Mouse (Mus musculus) liver, embryonic 12.5 days (tissue): ENCODE results near the gene Hormad1. TPM values are rescaled to one million over a fixed set of nuclear protein-coding genes. Genes with fewer than 3 reads are reported as not detected.
"Not testable (repeated sequence)": the region's sequence is repeated elsewhere in the genome, so short reads cannot be mapped to it uniquely, and the experiment has no call there.

Experiments used
- ATAC-seq: fragments of 200-750 bp; cut with Nextera tagmentation; 2 replicates; pipeline ENCODE4 v1.8.0; 2017; ENCODE audit warnings: moderate number of reproducible peaks, mild to moderate bottlenecking, moderate library complexity
- H3K27ac ChIP-seq: fragments of 300-500 bp; sonication (generic); 2 replicates; pipeline ENCODE4 v1.5.1; 2016; ENCODE audit warnings: mild to moderate bottlenecking
- H3K27me3 ChIP-seq: fragments of 300-500 bp; sonication (generic); replicated peaks from 2 replicates; pipeline ENCODE4 v1.6.1; 2016; ENCODE audit warnings: mild to moderate bottlenecking, moderate library complexity
- H3K36me3 ChIP-seq: fragments of 300-500 bp; sonication (generic); 2 replicates; pipeline ENCODE4 v1.6.1; 2016; ENCODE audit warnings: mild to moderate bottlenecking, moderate library complexity
- H3K4me1 ChIP-seq: fragments of 300-500 bp; sonication (generic); 2 replicates; pipeline ENCODE4 v1.6.1; 2016
- H3K4me2 ChIP-seq: fragments of 300-500 bp; sonication (generic); 2 replicates; pipeline ENCODE4 v1.6.1; 2016; ENCODE audit warnings: mild to moderate bottlenecking, moderate library complexity
- H3K4me3 ChIP-seq: fragments of 300-500 bp; sonication (generic); 2 replicates; pipeline ENCODE4 v1.5.1; 2016; ENCODE audit warnings: mild to moderate bottlenecking, moderate library complexity
- H3K9ac ChIP-seq: fragments of 300-500 bp; sonication (generic); 2 replicates; pipeline ENCODE4 v1.6.1; 2016; ENCODE audit warnings: mild to moderate bottlenecking, moderate library complexity
- H3K9me3 ChIP-seq: fragments of 300-500 bp; sonication (generic); replicated peaks from 2 replicates; pipeline ENCODE4 v1.6.1; 2016; ENCODE audit warnings: mild to moderate bottlenecking, moderate library complexity
- WGBS: fragments of 180-500 bp; shearing (Covaris S2); methylation state at CpG from one replicate; pipeline ENCODE4 v1.1.7; 2016; ENCODE audit not compliant: insufficient replicate concordance; 5-methylcytosine and 5-hydroxymethylcytosine counted together
- polyA plus RNA-seq: library from polyadenylated mRNA; unstranded; fragments of >200 nt; fragmentation: Nextera tagmentation; extraction: Ambion mirVana; gene quantifications from 2 replicates; pipeline ENCODE4 v1.2.1, GENCODE M21; 2016

Hormad1 gene
- polyA plus RNA-seq, 1 experiment from 2014 or later = 0.08 TPM

DNA sequence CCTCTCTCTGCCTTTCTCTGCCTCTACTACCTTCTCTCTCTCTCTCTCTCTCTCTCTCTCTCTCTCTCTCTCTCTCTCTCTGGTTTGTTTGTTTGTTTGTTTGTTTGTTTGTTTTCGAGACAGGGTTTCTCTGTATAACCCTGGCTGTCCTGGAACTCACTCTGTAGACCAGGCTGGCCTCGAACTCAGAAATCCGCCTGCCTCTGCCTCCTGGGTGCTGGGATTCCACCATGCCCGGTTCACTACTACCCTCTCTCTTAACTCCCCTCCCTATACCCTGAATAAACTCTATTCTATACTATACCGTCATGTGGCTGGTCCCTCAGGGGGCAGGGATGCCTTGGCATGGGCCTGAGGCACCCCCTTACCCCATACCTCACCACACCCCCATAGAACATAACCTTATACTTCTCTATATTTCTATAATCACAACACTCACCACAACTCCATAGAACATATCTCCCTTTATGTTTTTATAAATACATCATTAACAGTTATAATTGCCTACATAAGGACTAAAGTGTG is 64.6 kb downstream of the Hormad1 start:
- WGBS = 64% methylated on average over 5 of the region's 5 CpGs
- ATAC-seq = not testable (repeated sequence)
- H3K36me3 ChIP-seq = peaks cover 47% of the 10 kb centered on the region

GRCm38 (mm10) chr3:95624628-95625503 is 65.4 kb downstream of the Hormad1 start, which contains the start of gene Ensa:
Gene Ensa (plus strand): TSS chr3:95624993.
- Histone ChIP-seq H3K27ac (peak within 1 kb of the TSS; percentile 87), H3K4me3 (peak within 1 kb of the TSS; percentile 70), H3K27me3 (no peaks in the 10 kb centered on the region), H3K4me2 (peak within 1 kb of the TSS; percentile 75), H3K4me1 (peaks cover 39% of the 10 kb centered on the region), H3K36me3 (peaks cover 47% of the 10 kb centered on the region), H3K9ac (peak within 1 kb of the TSS; percentile 73), H3K9me3 (no peaks in the 10 kb centered on the region)
- WGBS = 2% methylated on average over 44 of the region's 44 CpGs
- ATAC-seq = peak; percentile 97

More for the DNA sequence above, 64.6 kb downstream of the Hormad1 start:
- not testable (repeated sequence) for H3K27me3 ChIP-seq, H3K9me3 ChIP-seq
- peak overlapping the region; percentile 69 for H3K4me2 ChIP-seq
- H3K4me3 ChIP-seq = peak overlapping the region; percentile 70
- H3K9ac ChIP-seq = peak overlapping the region; percentile 71
- peak overlapping the region; percentile 87 for H3K27ac ChIP-seq
- H3K4me1 ChIP-seq = peaks cover 33% of the 10 kb centered on the region

DNA sequence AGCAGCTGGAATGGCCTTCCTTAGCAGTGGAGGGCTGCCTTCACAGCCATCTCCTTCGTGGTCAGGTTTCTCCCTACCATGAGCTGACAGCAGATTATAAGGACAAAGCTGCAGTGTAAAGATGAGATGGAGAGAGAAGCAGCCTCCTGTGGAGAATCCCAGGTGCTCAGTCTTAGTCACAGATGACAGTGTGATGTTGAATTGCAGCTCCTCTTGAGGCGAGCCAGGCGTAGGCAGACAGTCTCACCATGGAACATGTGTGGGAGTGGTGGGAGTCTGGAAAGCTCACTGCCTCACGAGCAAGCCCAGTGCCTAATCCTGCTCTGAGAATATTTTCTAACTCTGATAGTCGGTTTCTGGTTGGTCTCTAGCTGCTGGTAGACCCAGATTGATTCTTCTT is 68.3 kb downstream of the Hormad1 start:
- Histone ChIP-seq H3K36me3 (peaks cover 67% of the 10 kb centered on the region), H3K9me3 (no peaks in the 10 kb centered on the region), H3K4me2 (no peak overlapping the region), H3K4me3 (no peak overlapping the region), H3K27ac (no peak overlapping the region; the same call in 1 of the 2 replicates), H3K4me1 (peaks cover 43% of the 10 kb centered on the region), H3K9ac (no peak overlapping the region), H3K27me3 (no peaks in the 10 kb centered on the region)
- 76% methylated on average over 5 of the region's 5 CpGs for WGBS
- no peak for ATAC-seq

DNA sequence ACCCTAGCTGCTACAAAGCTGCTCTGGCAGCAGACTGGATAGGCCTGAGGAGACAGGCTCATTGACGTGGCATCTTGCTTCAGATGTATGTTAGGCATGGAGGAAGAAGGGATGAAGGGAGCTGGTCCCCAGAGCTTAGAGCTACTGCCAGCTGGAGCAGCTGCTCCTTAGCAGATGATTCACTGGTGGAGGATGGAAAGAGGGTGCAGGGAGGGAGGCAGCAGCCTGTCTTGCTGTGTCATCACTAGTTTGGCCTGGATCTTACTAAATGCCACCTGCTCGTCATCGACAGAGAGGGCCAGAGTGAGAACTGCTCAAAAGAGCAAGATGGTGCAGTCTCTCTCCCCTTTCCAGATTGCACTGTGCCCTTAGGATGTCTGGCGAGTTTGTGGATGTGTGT is 70.3 kb downstream of the Hormad1 start:
- no peaks in the 10 kb centered on the region for H3K27me3 ChIP-seq
- WGBS = 81% methylated on average over 4 of the region's 4 CpGs
- no peak overlapping the region for H3K4me3 ChIP-seq
- 0 out of 2 replicates have a peak overlapping the region, but pooled peaks have one; percentile 3 for H3K27ac ChIP-seq
- peaks cover 87% of the 10 kb centered on the region for H3K36me3 ChIP-seq
- no peak overlapping the region for H3K9ac ChIP-seq
- H3K9me3 ChIP-seq = no peaks in the 10 kb centered on the region
- H3K4me1 ChIP-seq = peaks cover 31% of the 10 kb centered on the region
- ATAC-seq = no peak
- H3K4me2 ChIP-seq = no peak overlapping the region

- no peak for ATAC-seq
- 65% methylated on average over 3 of the region's 3 CpGs for WGBS
- H3K9me3 ChIP-seq = no peaks in the 10 kb centered on the region
- H3K4me1 ChIP-seq = peaks cover 36% of the 10 kb centered on the region
- H3K9ac ChIP-seq = no peak overlapping the region
- H3K27me3 ChIP-seq = no peaks in the 10 kb centered on the region
- H3K36me3 ChIP-seq = peaks cover 98% of the 10 kb centered on the region
- no peak overlapping the region for H3K27ac ChIP-seq
- H3K4me3 ChIP-seq = no peak overlapping the region
- no peak overlapping the region for H3K4me2 ChIP-seq
These were observed 71.4 kb downstream of the Hormad1 start for GRCm38 (mm10) chr3:95630856-95631255.

DNA sequence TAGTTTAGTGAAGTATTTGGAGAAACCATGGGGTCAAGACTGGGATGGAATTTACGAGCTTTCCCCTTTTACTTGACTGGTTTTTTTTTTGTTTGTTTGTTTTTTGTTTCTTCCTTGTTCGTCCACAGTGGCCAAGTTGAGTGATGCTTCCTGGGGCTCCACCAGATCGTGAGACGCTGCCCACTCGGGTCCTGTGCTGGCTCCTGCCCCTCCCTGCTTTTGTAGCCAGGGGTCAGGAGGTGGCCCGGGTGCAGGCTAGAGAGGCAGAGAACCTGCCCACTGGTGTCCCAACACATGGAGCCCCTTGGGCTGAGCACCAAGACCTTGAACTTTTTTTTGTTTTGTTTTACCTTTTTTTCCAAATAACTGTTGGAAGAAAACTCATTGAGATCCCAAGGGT is 71.8 kb downstream of the Hormad1 start:
- Histone ChIP-seq H3K4me3 (no peak overlapping the region), H3K27me3 (no peaks in the 10 kb centered on the region), H3K4me1 (peaks cover 36% of the 10 kb centered on the region), H3K4me2 (no peak overlapping the region), H3K9ac (no peak overlapping the region), H3K36me3 (peaks cover 100% of the 10 kb centered on the region), H3K9me3 (no peaks in the 10 kb centered on the region), H3K27ac (peak overlapping the region; percentile 8; the same call in 1 of the 2 replicates)
- WGBS = 79% methylated on average over 6 of the region's 6 CpGs
- no peak for ATAC-seq

GRCm38 (mm10) chr3:95632648-95633588 is 73.4 kb downstream of the Hormad1 start:
- peaks cover 38% of the 10 kb centered on the region for H3K4me1 ChIP-seq
- no peak overlapping the region for H3K4me2 ChIP-seq
- no peak for ATAC-seq
- H3K9me3 ChIP-seq = no peaks in the 10 kb centered on the region
- peaks cover 100% of the 10 kb centered on the region for H3K36me3 ChIP-seq
- no peak overlapping the region for H3K9ac ChIP-seq
- peak overlapping the region; percentile 18; the same call in 1 of the 2 replicates for H3K27ac ChIP-seq
- H3K27me3 ChIP-seq = no peaks in the 10 kb centered on the region
- 76% methylated on average over 12 of the region's 12 CpGs for WGBS
- no peak overlapping the region for H3K4me3 ChIP-seq

GRCm38 (mm10) chr3:95635636-95636035 is 76.2 kb downstream of the Hormad1 start:
- no peak for ATAC-seq
- Histone ChIP-seq H3K4me2 (no peak overlapping the region), H3K4me3 (no peak overlapping the region), H3K36me3 (peaks cover 98% of the 10 kb centered on the region), H3K9ac (no peak overlapping the region), H3K9me3 (no peaks in the 10 kb centered on the region), H3K27me3 (no peaks in the 10 kb centered on the region), H3K4me1 (peaks cover 43% of the 10 kb centered on the region), H3K27ac (peak overlapping the region; percentile 27)
- 70% methylated on average over 4 of the region's 4 CpGs for WGBS

DNA sequence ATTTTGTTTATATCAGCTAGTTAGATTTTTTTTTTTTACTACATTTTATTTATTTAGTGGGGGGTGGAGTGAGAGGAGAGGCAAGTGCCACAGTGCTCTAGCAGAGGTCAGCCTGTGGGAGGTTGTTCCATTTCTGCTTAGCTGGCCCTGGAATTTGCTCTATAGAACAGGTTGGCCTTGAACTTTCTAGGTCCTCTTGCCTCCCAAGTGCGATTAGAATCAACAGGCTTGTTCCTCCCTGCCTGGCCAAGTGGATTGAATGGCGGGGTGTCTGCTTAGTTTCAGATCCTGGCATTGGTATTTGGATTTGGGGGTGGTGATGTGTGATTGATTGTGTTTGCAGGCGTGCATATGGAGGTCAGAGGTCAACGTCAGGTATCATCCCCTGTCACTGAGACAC is 76.6 kb downstream of the Hormad1 start:
- Histone ChIP-seq H3K27ac (peak overlapping the region; percentile 27; the same call in 1 of the 2 replicates), H3K36me3 (peaks cover 97% of the 10 kb centered on the region)
- 75% methylated on average over 4 of the region's 4 CpGs for WGBS

More for the DNA sequence above, 76.6 kb downstream of the Hormad1 start:
- no peak overlapping the region for H3K9ac ChIP-seq
- ATAC-seq = 0 out of 2 replicates have a peak, but pooled peaks have one; percentile 19
- H3K4me3 ChIP-seq = no peak overlapping the region
- peaks cover 43% of the 10 kb centered on the region for H3K4me1 ChIP-seq
- H3K4me2 ChIP-seq = no peak overlapping the region
- no peaks in the 10 kb centered on the region for H3K27me3 ChIP-seq
- no peaks in the 10 kb centered on the region for H3K9me3 ChIP-seq
